Mouse (Mus musculus) MEL (cell line): ENCODE results near the gene Olfr1036. TPM values are rescaled to one million over a fixed set of nuclear protein-coding genes. Genes with fewer than 3 reads are reported as not detected.

Source experiments
- DNase-seq: peaks from one replicate; pipeline ENCODE4 v3.0.0; 2011; ENCODE audit warnings: low read depth, low spot score
- H3K27ac ChIP-seq: 2 replicates; pipeline ENCODE4 v1.5.1; 2012; ENCODE audit warnings: low read depth, mild to moderate bottlenecking, control low read depth, low read length, moderate library complexity; ENCODE audit not compliant: control insufficient read depth
- H3K27me3 ChIP-seq, 2 experiments: fragments of 150-350 bp in 1 of 2; sonication (generic) in 1 of 2; 2 replicates each; pipeline ENCODE4 v1.6.1; 2012; ENCODE audit warnings: low read length in 2 of 2, mild to moderate bottlenecking in 2 of 2, improper control_type of control experiment in 1 of 2, moderate library complexity in 1 of 2; ENCODE audit not compliant: insufficient read depth in 2 of 2, control insufficient read depth in 1 of 2
- H3K36me3 ChIP-seq, 2 experiments: 2 replicates each; pipeline ENCODE4 v1.6.1; 2012 to 2014; ENCODE audit warnings: low read length in 2 of 2, improper control_type of control experiment in 1 of 2, inconsistent platforms in 1 of 2, mild to moderate bottlenecking in 1 of 2; ENCODE audit not compliant: insufficient read depth in 2 of 2, control insufficient read depth in 1 of 2
- H3K4me1 ChIP-seq, 2 experiments: fragments of 150-350 bp in 1 of 2; sonication (generic) in 1 of 2; 2 replicates each; pipeline ENCODE4 v1.6.1; 2012; ENCODE audit warnings: low read length in 2 of 2, improper control_type of control experiment in 1 of 2, mild to moderate bottlenecking in 1 of 2; ENCODE audit not compliant: insufficient read depth in 2 of 2, control insufficient read depth in 1 of 2
- H3K4me3 ChIP-seq, 2 experiments: fragments of 150-350 bp in 1 of 2; sonication (generic) in 1 of 2; 2 replicates each; pipeline ENCODE4 v1.5.1; 2012; ENCODE audit warnings: low read depth in 2 of 2, low read length in 2 of 2, mild to moderate bottlenecking in 2 of 2, moderate library complexity in 2 of 2, control low read depth in 1 of 2, improper control_type of control experiment in 1 of 2; ENCODE audit not compliant: control insufficient read depth in 1 of 2, insufficient read depth in 1 of 2
- H3K79me2 ChIP-seq: 2 replicates; pipeline ENCODE4 v1.6.1; 2012; ENCODE audit warnings: mild to moderate bottlenecking, low read length, moderate library complexity; ENCODE audit not compliant: control insufficient read depth, poor library complexity, insufficient read depth
- H3K9ac ChIP-seq: 2 replicates; pipeline ENCODE4 v1.6.1; 2012; ENCODE audit warnings: low read depth, mild to moderate bottlenecking, control low read depth, low read length, moderate library complexity; ENCODE audit not compliant: control insufficient read depth, poor library complexity, severe bottlenecking
- H3K9me3 ChIP-seq: fragments of 150-350 bp; sonication (generic); replicated peaks from 2 replicates; pipeline ENCODE4 v1.6.1; 2012; ENCODE audit warnings: mild to moderate bottlenecking, low read length, improper control_type of control experiment, moderate library complexity; ENCODE audit not compliant: insufficient read depth
- CHD2 ChIP-seq: IDR thresholded peaks from 2 replicates; pipeline ENCODE4 v1.6.1; 2011; ENCODE audit warnings: low read length, improper control_type of control experiment
- E2F4 ChIP-seq: IDR thresholded peaks from 2 replicates; pipeline ENCODE4 v1.6.1; 2011; ENCODE audit warnings: low read depth, low read length, improper control_type of control experiment, borderline replicate concordance
- EP300 ChIP-seq, 2 experiments: IDR thresholded peaks; 2 replicates each; pipeline ENCODE4 v1.6.1; 2011; ENCODE audit warnings: improper control_type of control experiment in 2 of 2, low read length in 2 of 2, low read depth in 1 of 2, mild to moderate bottlenecking in 1 of 2
- GABPA ChIP-seq: IDR thresholded peaks from 2 replicates; pipeline ENCODE4 v1.6.1; 2012; ENCODE audit warnings: low read depth, mild to moderate bottlenecking, inconsistent platforms, low read length, improper control_type of control experiment, moderate library complexity
- KAT2A ChIP-seq: conservative IDR thresholded peaks from 2 replicates; pipeline ENCODE4 v1.6.1; 2012; ENCODE audit warnings: low read depth, low read length, improper control_type of control experiment, inconsistent platforms
- MAX ChIP-seq: IDR thresholded peaks from 2 replicates; pipeline ENCODE4 v1.6.1; 2011; ENCODE audit warnings: low read length, improper control_type of control experiment
- MAZ ChIP-seq: IDR thresholded peaks from 2 replicates; pipeline ENCODE4 v1.6.1; 2012; ENCODE audit warnings: low read depth, mild to moderate bottlenecking, inconsistent platforms, low read length, improper control_type of control experiment
- MEF2A ChIP-seq: IDR thresholded peaks from 2 replicates; pipeline ENCODE4 v1.6.1; 2014; ENCODE audit warnings: low read depth, mild to moderate bottlenecking, inconsistent platforms, low read length, improper control_type of control experiment; ENCODE audit not compliant: poor library complexity, insufficient replicate concordance, severe bottlenecking; ENCODE audit errors: extremely low read depth
- MXI1 ChIP-seq: IDR thresholded peaks from 2 replicates; pipeline ENCODE4 v1.6.1; 2011; ENCODE audit warnings: mild to moderate bottlenecking, low read depth, low read length, improper control_type of control experiment
- MYB ChIP-seq: IDR thresholded peaks from 2 replicates; pipeline ENCODE4 v1.6.1; 2011; ENCODE audit warnings: mild to moderate bottlenecking, low read depth, low read length, improper control_type of control experiment
- MYC ChIP-seq: IDR thresholded peaks from 2 replicates; pipeline ENCODE4 v1.6.1; 2011; ENCODE audit warnings: low read depth, mild to moderate bottlenecking, low read length, improper control_type of control experiment, moderate library complexity
- POLR2A ChIP-seq, 2 experiments: IDR thresholded peaks; 2 replicates each; pipeline ENCODE4 v1.6.1; 2011 to 2012; ENCODE audit warnings: low read length in 2 of 2, mild to moderate bottlenecking in 2 of 2, control low read depth in 1 of 2, improper control_type of control experiment in 1 of 2, low read depth in 1 of 2, moderate library complexity in 1 of 2; ENCODE audit not compliant: control insufficient read depth in 1 of 2, insufficient read depth in 1 of 2, poor library complexity in 1 of 2
- RAD21 ChIP-seq: IDR thresholded peaks from 2 replicates; pipeline ENCODE4 v1.6.1; 2011; ENCODE audit warnings: mild to moderate bottlenecking, low read depth, low read length, improper control_type of control experiment
- RCOR1 ChIP-seq: IDR thresholded peaks from 2 replicates; pipeline ENCODE4 v1.6.1; 2012; ENCODE audit warnings: low read depth, mild to moderate bottlenecking, inconsistent platforms, low read length, improper control_type of control experiment
- SIN3A ChIP-seq: IDR thresholded peaks from 2 replicates; pipeline ENCODE4 v1.6.1; 2012; ENCODE audit warnings: low read length, improper control_type of control experiment, inconsistent platforms
- TAL1 ChIP-seq: IDR thresholded peaks from 2 replicates; pipeline ENCODE4 v1.6.1; 2012; ENCODE audit warnings: mild to moderate bottlenecking, inconsistent platforms, low read length, moderate library complexity, mixed read lengths
- USF2 ChIP-seq, 2 experiments: IDR thresholded peaks; 2 replicates each; pipeline ENCODE4 v1.6.1; 2011 to 2012; ENCODE audit warnings: improper control_type of control experiment in 2 of 2, low read length in 2 of 2, borderline replicate concordance in 1 of 2, inconsistent platforms in 1 of 2, low read depth in 1 of 2, mild to moderate bottlenecking in 1 of 2; ENCODE audit not compliant: insufficient read depth in 1 of 2
- ZMIZ1 ChIP-seq: IDR thresholded peaks from 2 replicates; pipeline ENCODE4 v1.6.1; 2012; ENCODE audit warnings: low read depth, mild to moderate bottlenecking, inconsistent platforms, low read length, improper control_type of control experiment, moderate library complexity
- ZNF384 ChIP-seq: IDR thresholded peaks from 2 replicates; pipeline ENCODE4 v1.6.1; 2012; ENCODE audit warnings: low read depth, mild to moderate bottlenecking, inconsistent platforms, low read length, improper control_type of control experiment
- polyA plus RNA-seq, 2 experiments: library from polyadenylated mRNA; stranded (reverse) in 1 of 2; unstranded in 1 of 2; fragments of >175 nt in 1 of 2; fragments of >200 nt in 1 of 2; gene quantifications; 2 replicates each; pipeline versions ENCODE4 v1.2.1 to v1.2.4; 2012; ENCODE audit warnings: low replicate concordance in 2 of 2, low read depth in 1 of 2; ENCODE audit not compliant: insufficient read length in 2 of 2, insufficient read depth in 1 of 2, missing spikeins in 1 of 2
- total RNA-seq: library from RNA; depleted of rRNA; stranded (reverse); fragments of 300-350 nt; gene quantifications from 2 replicates; pipeline ENCODE4 v1.2.3, GENCODE M21; 2012; rRNA removed

Olfr1036 gene
- total and polyA plus RNA-seq, 3 experiments, result not detected

- no peak for TF ChIP-seq RCOR1
- TF ChIP-seq POLR2A (IDR thresholded peaks at IDR 0.05; ENCODE audit: control insufficient read depth in 1 of 2, insufficient read depth in 1 of 2, low read depth in 1 of 2, low read length in 2 of 2, poor library complexity in 1 of 2), result no peak
- no peak for TF ChIP-seq GABPA
- no peak for TF ChIP-seq MAZ
- no peak for TF ChIP-seq MEF2A
- TF ChIP-seq CHD2, result no peak
- no peak for TF ChIP-seq E2F4
- no peak for TF ChIP-seq MYC
- no peak for TF ChIP-seq MXI1
- TF ChIP-seq USF2 (IDR thresholded peaks at IDR 0.05; ENCODE audit: borderline replicate concordance in 1 of 2, insufficient read depth in 1 of 2, low read depth in 1 of 2, low read length in 2 of 2), result no peak
- TF ChIP-seq MAX, result no peak
- no peak for TF ChIP-seq MYB
- TF ChIP-seq ZNF384, result no peak
- no peak for TF ChIP-seq KAT2A
- no peak for TF ChIP-seq ZMIZ1
- TF ChIP-seq TAL1, result no peak
- TF ChIP-seq EP300 (IDR thresholded peaks at IDR 0.05; ENCODE audit: low read depth in 1 of 2, low read length in 2 of 2), result no peak
- no peak for TF ChIP-seq RAD21
- TF ChIP-seq SIN3A, result no peak
- H3K27me3 ChIP-seq, result no peaks in the 10 kb centered on the region
- H3K27ac ChIP-seq, result no peak within 1 kb of the TSS
- no peaks in the 10 kb centered on the region for H3K79me2 ChIP-seq
- no peak within 1 kb of the TSS for H3K9ac ChIP-seq
- DNase-seq, result no peak
- no peaks in the 10 kb centered on the region for H3K9me3 ChIP-seq
- H3K4me3 ChIP-seq, result no peak within 1 kb of the TSS
- H3K36me3 ChIP-seq, result no peaks in the 10 kb centered on the region
- H3K4me1 ChIP-seq, result no peaks in the 10 kb centered on the region
Measured at GRCm38 (mm10) chr2:86087285-86087684, 13.5 kb downstream of the Olfr1036 start, which contains the start of gene Olfr1037. Gene Olfr1037, minus strand, starts transcription at chr2:86087385.

Other genes with a start within 250 kb of the Olfr1036 start
- gene Olfr1019, start 228.5 kb upstream of the Olfr1036 start, total RNA-seq, result not detected in 2 replicates
- not detected for gene Olfr1019, start 228.5 kb upstream of the Olfr1036 start, polyA plus RNA-seq
- gene Olfr1020, start 227.0 kb upstream of the Olfr1036 start, total RNA-seq, result not detected in 2 replicates
- gene Olfr1020, start 227.0 kb upstream of the Olfr1036 start, polyA plus RNA-seq, result not detected
- not detected in 2 replicates for gene Olfr1022, start 205.4 kb upstream of the Olfr1036 start, total RNA-seq
- gene Olfr1022, start 205.4 kb upstream of the Olfr1036 start, polyA plus RNA-seq, result not detected
- not detected in 2 replicates for gene Olfr1023, start 188.4 kb upstream of the Olfr1036 start, total RNA-seq
- not detected for gene Olfr1023, start 188.4 kb upstream of the Olfr1036 start, polyA plus RNA-seq
- not detected in 2 replicates for gene Olfr1024, start 168.9 kb upstream of the Olfr1036 start, total RNA-seq
- not detected for gene Olfr1024, start 168.9 kb upstream of the Olfr1036 start, polyA plus RNA-seq
- not detected in 2 replicates for gene Olfr1025-ps1, start 158.8 kb upstream of the Olfr1036 start, total RNA-seq
- gene Olfr1025-ps1, start 158.8 kb upstream of the Olfr1036 start, polyA plus RNA-seq, result not detected
- gene Olfr1026, start 152.4 kb upstream of the Olfr1036 start, total RNA-seq, result not detected in 2 replicates
- gene Olfr1026, start 152.4 kb upstream of the Olfr1036 start, polyA plus RNA-seq, result not detected
- gene Olfr1028, start 123.6 kb upstream of the Olfr1036 start, total RNA-seq, result not detected in 2 replicates
- gene Olfr1028, start 123.6 kb upstream of the Olfr1036 start, polyA plus RNA-seq, result not detected
- not detected in 2 replicates for gene Olfr1029, start 100.1 kb upstream of the Olfr1036 start, total RNA-seq
- gene Olfr1029, start 100.1 kb upstream of the Olfr1036 start, polyA plus RNA-seq, result not detected
- not detected in 2 replicates for gene Olfr1030, start 94.7 kb upstream of the Olfr1036 start, total RNA-seq
- gene Olfr1030, start 94.7 kb upstream of the Olfr1036 start, polyA plus RNA-seq, result not detected
- not detected in 2 replicates for gene Olfr1031, start 83.7 kb upstream of the Olfr1036 start, total RNA-seq
- gene Olfr1031, start 83.7 kb upstream of the Olfr1036 start, polyA plus RNA-seq, result not detected
- not detected in 2 replicates for gene Olfr1032, start 68.5 kb upstream of the Olfr1036 start, total RNA-seq
- not detected for gene Olfr1032, start 68.5 kb upstream of the Olfr1036 start, polyA plus RNA-seq
- not detected in 2 replicates for gene Olfr1033, start 53.4 kb upstream of the Olfr1036 start, total RNA-seq
- not detected for gene Olfr1033, start 53.4 kb upstream of the Olfr1036 start, polyA plus RNA-seq
- gene Olfr1034, start 28.1 kb upstream of the Olfr1036 start, total RNA-seq, result not detected in 2 replicates
- gene Olfr1034, start 28.1 kb upstream of the Olfr1036 start, polyA plus RNA-seq, result not detected
- not detected in 2 replicates for gene Olfr1037, start 13.4 kb downstream of the Olfr1036 start, total RNA-seq
- gene Olfr1037, start 13.4 kb downstream of the Olfr1036 start, polyA plus RNA-seq, result not detected
- gene Olfr1039, start 61.9 kb downstream of the Olfr1036 start, total RNA-seq, result not detected in 2 replicates
- gene Olfr1039, start 61.9 kb downstream of the Olfr1036 start, polyA plus RNA-seq, result not detected
- not detected in 2 replicates for gene Olfr1040, start 72.7 kb downstream of the Olfr1036 start, total RNA-seq
- gene Olfr1040, start 72.7 kb downstream of the Olfr1036 start, polyA plus RNA-seq, result not detected
- not detected in 2 replicates for gene Olfr1042, start 87.8 kb downstream of the Olfr1036 start, total RNA-seq
- not detected for gene Olfr1042, start 87.8 kb downstream of the Olfr1036 start, polyA plus RNA-seq
- gene Olfr1043, start 93.5 kb downstream of the Olfr1036 start, total RNA-seq, result not detected in 2 replicates
- gene Olfr1043, start 93.5 kb downstream of the Olfr1036 start, polyA plus RNA-seq, result not detected
- not detected in 2 replicates for gene Olfr1044, start 103.8 kb downstream of the Olfr1036 start, total RNA-seq
- gene Olfr1044, start 103.8 kb downstream of the Olfr1036 start, polyA plus RNA-seq, result not detected
- not detected in 2 replicates for gene Olfr52, start 111.7 kb downstream of the Olfr1036 start, total RNA-seq
- not detected for gene Olfr52, start 111.7 kb downstream of the Olfr1036 start, polyA plus RNA-seq
- gene Olfr1045, start 129.0 kb downstream of the Olfr1036 start, total RNA-seq, result not detected in 2 replicates
- not detected for gene Olfr1045, start 129.0 kb downstream of the Olfr1036 start, polyA plus RNA-seq
- gene Olfr1046, start 145.3 kb downstream of the Olfr1036 start, total RNA-seq, result not detected in 2 replicates
- gene Olfr1046, start 145.3 kb downstream of the Olfr1036 start, polyA plus RNA-seq, result not detected
- gene Olfr1047, start 157.4 kb downstream of the Olfr1036 start, total RNA-seq, result not detected in 2 replicates
- gene Olfr1047, start 157.4 kb downstream of the Olfr1036 start, polyA plus RNA-seq, result not detected
- gene Olfr1048, start 166.3 kb downstream of the Olfr1036 start, total RNA-seq, result not detected in 2 replicates
- not detected for gene Olfr1048, start 166.3 kb downstream of the Olfr1036 start, polyA plus RNA-seq
- not detected in 2 replicates for gene Olfr1049, start 184.3 kb downstream of the Olfr1036 start, total RNA-seq
- not detected for gene Olfr1049, start 184.3 kb downstream of the Olfr1036 start, polyA plus RNA-seq
- gene Olfr1051, start 205.1 kb downstream of the Olfr1036 start, total RNA-seq, result not detected in 2 replicates
- not detected for gene Olfr1051, start 205.1 kb downstream of the Olfr1036 start, polyA plus RNA-seq
- gene Olfr1052, start 218.5 kb downstream of the Olfr1036 start, total RNA-seq, result not detected in 2 replicates
- gene Olfr1052, start 218.5 kb downstream of the Olfr1036 start, polyA plus RNA-seq, result not detected
- not detected in 2 replicates for gene Olfr1053, start 241.3 kb downstream of the Olfr1036 start, total RNA-seq
- not detected for gene Olfr1053, start 241.3 kb downstream of the Olfr1036 start, polyA plus RNA-seq